Mouse (Mus musculus): ENCODE data around the gene Gm20662.

The Gm20662 gene

DNA sequence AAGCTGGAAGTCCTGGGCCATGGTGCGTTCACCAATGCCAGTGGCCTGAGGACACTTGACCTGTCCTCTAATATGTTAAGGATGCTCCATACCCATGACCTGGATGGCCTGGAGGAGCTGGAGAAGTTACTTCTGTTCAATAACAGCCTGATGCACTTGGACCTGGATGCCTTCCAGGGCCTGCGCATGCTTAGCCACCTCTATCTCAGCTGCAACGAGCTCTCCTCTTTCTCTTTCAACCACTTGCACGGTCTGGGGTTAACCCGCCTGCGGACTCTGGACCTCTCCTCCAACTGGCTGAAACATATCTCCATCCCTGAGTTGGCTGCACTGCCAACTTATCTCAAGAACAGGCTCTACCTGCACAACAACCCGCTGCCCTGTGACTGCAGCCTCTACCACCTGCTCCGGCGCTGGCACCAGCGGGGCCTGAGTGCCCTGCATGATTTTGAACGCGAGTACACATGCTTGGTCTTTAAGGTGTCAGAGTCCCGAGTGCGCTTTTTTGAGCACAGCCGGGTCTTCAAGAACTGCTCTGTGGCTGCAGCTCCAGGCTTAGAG is 57.6 kb downstream of the Gm20662 start:
- no peak for DNase-seq (ENCODE audit: low spot score in 2 of 2)

DNA sequence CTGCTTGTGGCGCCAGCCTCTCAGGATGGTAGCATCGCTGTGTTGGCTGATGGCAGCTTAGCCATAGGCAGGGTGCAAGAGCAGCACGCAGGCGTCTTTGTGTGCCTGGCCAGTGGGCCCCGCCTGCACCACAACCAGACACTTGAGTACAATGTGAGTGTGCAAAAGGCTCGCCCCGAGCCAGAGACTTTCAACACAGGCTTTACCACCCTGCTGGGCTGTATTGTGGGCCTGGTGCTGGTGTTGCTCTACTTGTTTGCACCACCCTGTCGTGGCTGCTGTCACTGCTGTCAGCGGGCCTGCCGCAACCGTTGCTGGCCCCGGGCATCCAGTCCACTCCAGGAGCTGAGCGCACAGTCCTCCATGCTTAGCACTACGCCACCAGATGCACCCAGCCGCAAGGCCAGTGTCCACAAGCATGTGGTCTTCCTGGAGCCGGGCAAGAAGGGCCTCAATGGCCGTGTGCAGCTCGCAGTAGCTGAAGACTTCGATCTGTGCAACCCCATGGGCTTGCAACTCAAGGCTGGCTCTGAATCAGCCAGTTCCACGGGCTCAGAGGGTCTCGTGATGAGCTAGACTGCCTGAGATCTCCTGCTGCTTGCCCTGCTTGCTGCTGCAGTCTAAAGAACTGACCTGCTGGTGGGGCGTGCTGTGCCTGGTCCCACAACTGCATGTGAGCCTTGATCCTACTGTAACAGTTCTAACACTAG is 58.3 kb downstream of the Gm20662 start:
- no peak for DNase-seq (ENCODE audit: low spot score in 2 of 2)

DNA sequence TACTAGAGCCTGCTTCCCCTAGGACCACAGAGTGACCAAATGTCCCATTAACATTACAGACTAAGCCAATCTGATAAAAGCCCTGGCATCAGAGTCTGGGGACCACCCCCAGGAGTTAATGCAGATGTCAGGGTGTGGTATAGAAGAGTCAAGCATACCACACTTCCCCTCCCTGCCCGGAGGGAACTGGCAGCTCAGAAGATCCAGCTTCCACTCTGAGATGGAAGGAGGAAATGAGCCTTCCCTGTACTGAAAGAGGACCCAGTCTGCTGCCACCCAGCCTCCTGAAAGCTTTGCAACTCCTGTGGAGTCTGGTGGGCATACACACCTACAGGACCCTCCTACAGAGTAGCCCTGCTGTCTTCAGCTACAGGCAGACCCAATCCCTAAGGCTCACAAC is 58.9 kb downstream of the Gm20662 start:
- no peak for DNase-seq (ENCODE audit: low spot score in 2 of 2)

DNA sequence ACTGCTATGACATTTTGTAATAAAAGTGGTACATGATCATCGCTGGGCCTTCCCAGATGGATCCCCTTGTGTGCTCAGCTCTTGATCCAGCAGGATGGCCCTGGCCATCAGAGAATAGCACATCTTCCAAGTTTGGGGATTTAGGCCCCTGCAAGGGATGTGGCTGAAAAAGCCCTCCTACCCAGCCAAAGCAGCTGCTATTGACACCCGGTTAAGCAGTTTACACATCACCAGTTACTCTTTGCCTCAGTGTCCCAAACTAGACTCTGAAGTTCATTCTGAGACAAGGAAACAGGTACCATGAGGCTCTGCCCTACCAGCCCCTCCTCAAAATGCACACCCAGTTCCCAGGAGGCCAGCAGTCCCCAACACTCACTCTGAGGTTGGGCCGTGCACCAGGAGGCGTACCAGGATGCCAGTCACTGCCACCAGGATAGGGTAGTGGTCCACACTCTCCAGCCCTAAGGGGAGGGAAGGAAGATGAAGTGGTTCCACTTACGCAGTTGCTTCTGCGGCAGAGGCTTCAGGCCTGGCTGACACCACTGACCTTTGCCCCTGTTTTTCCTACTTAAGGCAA is 59.6 kb downstream of the Gm20662 start:
- DNase-seq (ENCODE audit: low spot score in 2 of 2) = no peak

DNA sequence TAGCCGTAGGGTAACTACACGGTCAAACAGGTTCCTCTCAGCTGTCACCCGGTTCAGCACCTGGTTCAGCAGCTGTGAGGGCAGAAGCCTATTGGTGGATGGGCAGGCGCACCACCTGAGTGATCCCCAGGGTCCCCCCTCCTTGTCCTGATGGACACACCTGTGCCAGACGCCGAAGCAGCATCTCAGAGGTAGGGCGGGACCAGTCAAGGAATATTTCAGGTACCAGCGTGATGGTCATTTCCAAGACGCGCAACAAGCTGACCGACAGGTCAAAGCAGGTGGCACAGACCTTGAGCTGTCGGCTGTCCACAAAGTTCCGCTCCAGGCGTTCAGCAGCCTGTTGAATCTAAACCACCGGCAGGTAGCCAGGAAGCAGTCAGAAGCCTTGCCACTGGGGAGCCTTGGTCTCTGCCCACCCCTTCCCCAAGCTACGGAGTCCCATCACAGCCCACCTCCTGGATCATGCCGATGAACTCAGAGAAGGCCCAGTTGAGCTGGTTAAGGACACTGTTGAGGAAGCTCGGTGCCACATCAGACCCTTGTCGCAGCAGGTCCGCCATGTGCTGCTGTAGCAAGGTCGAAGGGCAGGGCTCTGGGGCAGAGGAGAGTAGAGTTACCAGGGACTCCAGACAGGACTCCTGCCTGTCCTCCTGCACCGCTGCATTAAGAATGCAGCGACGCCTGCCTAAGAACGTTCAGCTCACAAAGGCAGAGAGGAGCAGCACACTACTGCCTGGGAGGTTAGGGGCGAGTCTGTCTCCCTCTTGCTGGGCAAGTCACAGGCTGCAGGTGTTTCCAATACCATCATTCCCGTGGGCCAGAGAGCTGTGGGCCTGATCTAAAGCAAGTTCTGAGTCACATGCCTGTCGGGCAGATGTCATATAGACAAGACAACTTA is 60.5 kb downstream of the Gm20662 start:
- no peak for DNase-seq (ENCODE audit: low spot score in 2 of 2)

DNA sequence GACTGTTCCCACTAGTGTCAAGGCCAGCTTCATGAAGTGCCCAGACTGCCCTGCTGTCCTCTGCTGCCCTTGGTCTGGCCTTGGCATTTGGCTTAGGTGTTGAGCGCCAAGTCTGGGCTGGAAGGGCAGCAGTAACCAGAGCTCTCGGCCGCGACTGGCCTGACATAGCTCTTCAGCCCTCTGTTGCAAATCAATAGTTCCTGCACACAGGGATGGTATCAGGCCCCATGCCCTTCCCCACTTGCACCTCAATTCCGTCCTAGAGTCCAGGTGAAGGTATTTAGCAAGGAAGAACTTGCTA is 61.1 kb downstream of the Gm20662 start:
- DNase-seq (ENCODE audit: low spot score in 2 of 2) = no peak

DNA sequence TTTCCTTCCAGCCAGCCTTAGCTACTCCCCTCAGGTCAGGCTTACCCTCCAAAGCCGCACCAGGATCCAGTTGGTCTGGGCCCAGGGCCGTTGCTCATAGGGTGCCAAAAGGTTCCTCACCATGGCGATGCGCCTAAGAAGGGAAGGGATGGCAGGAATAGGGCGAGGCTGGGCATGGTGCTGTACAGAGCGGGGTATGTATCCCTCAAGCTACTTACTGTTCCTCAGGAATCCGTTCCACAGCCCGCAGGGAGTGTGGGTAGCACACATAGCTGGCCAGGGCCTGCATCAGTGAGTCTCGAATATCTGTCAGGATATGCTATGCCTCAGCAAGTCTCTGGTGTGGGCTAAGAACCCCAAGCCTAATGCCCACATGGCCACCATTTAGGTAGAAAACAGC is 62.1 kb downstream of the Gm20662 start:
- no peak for DNase-seq (ENCODE audit: low spot score in 2 of 2)

DNA sequence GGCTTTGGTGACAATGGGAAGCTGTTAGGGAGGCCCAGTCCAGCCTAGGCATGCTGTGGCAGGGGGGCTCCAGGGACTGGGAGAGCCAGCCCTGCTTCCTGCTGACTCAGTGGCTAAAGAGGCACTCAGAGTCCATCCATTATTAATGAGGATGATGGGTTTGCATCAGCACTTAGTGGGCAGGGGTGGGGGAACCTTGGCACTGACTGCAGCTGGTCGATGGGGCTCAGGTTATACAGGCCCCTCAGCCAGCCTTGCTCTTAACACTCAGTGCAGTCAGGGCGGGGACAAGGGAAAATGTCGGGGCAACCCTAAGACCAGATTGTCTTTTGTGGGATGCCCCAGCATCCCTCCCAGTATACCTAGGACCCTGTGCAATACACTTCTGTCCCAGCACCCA is 66.0 kb downstream of the Gm20662 start:
- no peak for DNase-seq (ENCODE audit: low spot score in 2 of 2)

DNA sequence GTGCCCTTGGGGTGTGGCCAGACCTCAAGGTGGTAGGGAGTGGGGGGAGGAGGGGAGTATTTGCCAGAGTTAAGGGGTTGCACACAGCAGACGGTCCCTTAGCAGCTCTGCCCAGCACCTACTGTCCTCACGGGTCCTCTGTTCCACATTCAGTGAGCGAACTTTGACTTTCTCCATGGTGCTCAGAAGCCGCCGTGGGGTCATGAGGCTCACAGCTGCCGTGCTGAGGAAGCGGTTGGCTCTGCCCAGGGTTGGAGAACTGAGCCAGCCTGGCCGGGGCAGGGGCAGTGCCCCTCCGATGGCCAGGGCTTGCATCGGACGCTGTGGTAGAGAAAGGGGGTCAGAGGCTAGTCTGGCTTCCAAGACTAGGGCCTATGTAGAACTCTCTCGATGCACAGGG is 67.2 kb downstream of the Gm20662 start:
- no peak for DNase-seq (ENCODE audit: low spot score in 2 of 2)

DNA sequence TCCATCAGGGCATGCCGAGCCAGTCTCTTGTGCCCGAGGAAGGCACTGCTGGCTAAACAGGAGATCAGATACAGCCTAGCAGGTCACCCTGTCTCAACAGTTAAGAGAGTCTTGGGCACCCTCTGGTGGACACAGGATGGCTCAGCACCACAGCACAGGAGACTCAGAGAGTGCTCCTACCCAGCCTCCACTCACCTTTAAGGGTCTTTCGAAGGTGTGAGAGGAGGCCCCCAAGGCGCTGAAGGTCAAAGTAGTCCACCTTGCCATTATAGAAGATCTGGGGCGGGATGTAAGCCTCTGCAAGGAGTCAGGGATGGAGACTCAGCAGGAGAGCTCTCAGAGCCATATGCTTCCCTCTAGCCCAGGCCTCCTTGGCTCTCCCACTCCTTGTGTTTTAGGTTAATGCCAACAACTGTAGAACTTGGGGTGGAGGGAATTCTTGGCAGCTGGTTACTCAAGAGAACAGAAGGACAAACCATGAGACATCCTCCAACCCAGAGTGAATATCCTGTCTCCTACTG is 69.4 kb downstream of the Gm20662 start:
- DNase-seq (ENCODE audit: low spot score in 2 of 2) = peak in 1 of 2 experiments; percentile 48

DNA sequence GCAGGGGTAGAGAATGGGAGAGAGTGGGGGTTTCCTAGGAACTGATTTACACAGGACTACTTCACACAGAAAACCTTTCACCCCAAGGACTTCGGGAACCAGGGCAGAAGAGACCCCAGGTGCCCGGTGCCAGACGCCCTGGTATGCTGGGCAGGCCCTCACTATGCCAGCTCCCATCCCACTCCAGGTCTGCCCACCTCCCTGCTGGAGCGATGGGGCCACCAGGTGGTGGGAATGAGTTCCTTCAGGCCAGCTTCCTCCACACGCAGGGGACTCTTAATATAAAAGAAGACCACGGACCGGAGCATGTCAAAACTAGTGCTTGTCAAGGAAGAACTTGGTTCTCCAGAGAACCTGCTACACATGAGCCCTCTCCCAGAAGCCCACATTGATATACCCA is 71.0 kb downstream of the Gm20662 start:
- no peak for DNase-seq (ENCODE audit: low spot score in 2 of 2)

DNA sequence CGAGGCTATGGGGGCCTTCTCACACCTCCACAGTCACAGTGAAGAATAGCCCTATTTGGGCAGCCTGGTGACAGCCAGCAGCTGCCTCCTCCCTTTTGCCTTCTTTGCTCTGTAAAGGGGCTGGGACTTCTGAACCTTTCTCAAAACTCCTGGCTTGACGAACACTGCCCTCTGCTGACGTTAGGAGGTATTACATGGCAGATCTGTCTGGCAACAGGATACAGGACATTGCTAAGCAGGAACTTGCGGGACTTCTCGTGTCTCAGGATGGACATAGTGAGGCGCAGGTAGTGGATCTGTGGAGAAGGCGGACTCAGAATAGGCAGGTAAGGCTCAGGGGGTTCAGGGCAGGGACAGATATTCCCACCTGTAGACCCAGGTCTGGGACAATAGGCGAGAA is 71.8 kb downstream of the Gm20662 start:
- peak; percentile 71 to 78 for DNase-seq (ENCODE audit: low spot score in 2 of 2)

DNA sequence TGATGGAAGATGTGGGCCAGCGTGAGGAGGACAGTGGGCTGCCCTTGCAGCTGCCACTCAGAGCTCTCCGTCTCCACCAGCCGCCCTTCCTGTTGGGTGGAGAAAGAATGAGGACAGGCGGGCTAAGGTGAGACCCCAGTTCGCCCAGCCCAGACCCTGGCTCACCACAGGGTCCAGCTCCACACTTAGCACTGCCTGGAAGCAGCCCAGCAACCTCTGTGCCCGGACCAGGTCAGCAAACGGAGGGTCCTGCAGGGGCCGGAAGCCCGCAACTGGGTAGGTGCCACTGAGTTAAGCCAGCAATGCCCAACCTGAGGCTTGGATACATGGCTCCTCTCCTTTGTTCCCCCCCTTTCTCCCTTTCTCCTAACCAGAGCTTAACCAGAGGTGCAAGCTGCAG is 72.9 kb downstream of the Gm20662 start:
- DNase-seq (ENCODE audit: low spot score in 2 of 2) = no peak

DNA sequence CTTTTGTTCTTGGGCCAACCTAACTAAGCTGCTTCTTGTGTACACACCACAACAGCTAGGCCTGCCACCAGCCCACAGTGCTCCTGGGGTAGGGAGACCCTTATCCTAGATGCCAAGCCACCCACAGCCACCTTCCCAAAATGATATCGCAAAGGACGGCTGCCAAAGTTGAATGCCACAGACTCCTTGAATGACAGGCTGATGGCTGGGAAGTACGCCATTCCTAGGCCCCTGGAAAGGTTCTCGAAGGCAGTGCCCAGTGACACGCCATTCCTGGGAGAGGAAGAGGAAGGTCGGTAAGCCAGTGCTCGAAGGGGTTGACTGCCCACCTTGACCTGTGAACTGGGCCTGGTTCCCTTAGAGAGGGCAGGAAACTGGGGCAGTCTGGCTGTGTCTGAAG is 73.4 kb downstream of the Gm20662 start:
- DNase-seq (ENCODE audit: low spot score in 2 of 2) = no peak

DNA sequence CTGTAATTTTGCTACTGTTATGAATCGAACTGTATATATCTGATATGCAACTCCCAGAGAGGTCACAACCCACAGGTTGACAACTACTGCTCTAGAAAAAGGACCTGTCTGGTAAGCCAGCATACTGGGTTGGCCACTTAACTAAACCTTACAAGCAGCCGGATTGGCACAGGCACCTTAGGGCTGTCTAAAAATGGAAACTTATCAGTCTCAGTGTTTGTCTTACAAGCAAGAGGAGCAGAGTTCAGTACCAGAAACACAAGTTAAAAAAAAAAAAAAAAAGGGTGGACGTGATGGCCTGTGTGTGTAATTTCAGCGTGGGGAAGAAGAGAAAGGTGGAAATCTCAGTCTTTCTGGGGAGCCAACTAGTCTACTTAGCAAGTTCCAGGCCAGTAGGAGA is 75.7 kb downstream of the Gm20662 start:
- DNase-seq (ENCODE audit: low spot score in 2 of 2) = no peak

DNA sequence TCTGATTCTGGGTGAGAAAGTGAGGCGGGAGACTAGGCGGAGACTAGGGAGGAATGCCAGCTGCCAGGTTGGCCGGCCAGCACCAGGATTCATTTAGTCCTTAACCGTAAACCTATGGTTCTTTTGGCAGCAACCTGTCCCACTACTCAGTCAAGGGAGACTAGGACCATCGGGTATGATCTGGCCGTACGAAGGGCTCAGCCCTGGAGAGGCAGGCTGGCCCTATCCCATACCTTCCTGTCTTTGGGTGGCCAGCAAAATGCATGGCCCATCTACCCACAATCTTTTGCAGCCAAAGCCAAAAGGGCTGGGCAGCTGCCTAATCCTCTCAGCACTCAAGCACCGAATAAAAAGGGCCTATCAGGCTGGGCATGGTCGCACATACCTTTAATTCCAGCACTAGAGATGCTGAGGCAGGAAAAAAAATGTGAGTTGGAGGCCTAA is 76.4 kb downstream of the Gm20662 start:
- no peak for DNase-seq (ENCODE audit: low spot score in 2 of 2)

DNA sequence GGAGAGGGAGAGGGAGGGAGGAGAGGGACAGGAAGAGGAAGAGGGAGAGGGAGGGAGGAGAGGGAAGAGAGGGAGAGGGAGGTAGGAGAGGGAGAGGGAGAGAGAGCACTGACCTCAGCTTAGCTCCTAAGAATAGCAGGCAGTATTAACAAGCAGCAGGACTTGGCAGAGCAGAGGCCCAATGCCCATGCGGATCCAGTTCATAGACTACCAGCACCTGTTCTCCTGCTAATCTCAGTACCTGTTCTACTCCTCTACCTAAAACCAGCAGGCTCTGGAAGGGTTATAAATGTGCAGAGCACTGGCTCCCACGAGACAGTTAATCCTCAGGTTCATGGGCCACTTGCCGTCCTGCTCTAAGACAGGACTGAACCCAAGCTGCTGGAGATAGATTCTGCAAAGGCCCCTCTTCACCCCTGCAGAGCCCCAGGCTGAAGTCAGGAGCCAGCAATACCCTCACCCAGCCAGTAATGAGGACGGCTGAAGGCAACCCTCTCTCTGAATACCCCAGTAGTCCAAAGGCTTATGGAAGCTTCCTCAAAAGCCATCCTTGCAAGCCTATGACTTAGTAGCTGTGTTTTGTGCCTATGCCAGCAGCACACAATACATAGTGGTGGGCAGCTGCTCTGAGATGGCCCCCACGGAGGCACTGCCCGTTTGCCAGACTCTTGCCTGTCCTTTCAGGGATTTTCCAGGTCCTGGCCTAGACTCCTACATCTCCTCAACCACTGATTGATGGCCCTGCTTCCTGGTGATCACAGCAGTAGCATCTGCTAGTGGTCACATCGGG is 77.2 kb downstream of the Gm20662 start:
- no peak for DNase-seq (ENCODE audit: low spot score in 2 of 2)

DNA sequence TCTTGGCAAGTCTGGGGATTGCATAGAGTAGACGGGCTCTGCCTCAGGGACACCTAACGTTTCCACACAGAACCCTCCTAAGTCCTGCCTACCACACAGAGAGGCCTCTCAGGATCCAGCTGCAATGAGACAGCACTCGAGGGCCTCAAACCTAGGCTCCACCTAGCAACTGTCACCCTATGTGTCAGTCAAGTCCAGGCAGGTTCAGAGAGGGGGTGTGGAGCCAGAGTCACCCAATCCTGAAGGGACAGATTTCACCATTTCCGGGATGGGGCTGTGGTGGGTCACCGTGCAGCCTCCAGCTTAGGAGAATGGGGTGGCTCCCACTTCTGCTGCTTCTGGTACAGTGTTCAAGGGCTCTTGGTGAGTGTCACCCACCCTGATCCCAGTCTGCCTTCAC is 84.0 kb downstream of the Gm20662 start, which contains the start of gene Mst1:
TSS of gene Mst1 (plus strand) at position 269 of the 400 bp plus-strand sequence.
- DNase-seq (ENCODE audit: low spot score in 2 of 2) = no peak

DNA sequence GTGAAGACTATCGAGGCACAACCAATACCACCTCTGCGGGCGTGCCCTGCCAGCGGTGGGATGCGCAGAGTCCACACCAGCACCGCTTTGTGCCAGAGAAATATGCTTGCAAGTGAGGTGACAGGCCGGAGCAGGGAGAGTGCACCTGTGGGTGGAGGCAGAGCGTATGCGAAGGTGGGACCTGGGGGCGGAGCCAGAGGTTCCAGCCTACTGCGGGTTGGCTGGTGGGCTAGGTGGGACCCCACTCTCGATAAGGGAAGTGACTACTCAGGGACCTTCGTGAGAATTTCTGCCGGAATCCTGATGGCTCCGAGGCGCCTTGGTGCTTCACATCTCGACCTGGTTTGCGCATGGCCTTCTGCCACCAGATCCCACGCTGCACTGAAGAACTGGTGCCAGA is 86.4 kb downstream of the Gm20662 start:
- DNase-seq (ENCODE audit: low spot score in 2 of 2) = no peak

DNA sequence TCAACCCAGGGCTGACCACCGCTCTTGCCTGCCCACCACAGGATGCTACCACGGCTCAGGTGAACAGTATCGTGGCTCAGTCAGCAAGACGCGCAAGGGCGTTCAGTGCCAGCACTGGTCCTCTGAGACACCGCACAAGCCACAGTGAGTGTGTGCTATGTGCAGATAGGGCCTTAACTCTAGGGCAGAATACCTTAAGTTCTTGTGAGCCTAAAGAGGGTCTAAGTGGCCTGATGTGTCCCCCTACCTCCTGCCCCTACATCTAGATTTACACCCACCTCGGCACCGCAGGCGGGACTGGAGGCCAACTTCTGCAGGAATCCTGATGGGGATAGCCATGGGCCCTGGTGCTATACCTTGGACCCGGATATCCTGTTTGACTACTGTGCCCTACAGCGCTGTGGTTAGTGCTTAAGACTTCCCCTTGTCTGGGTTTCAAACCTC is 86.9 kb downstream of the Gm20662 start, which contains the start of gene Rnf123:
TSS of gene Rnf123 (minus strand) at position 359 of the 444 bp plus-strand sequence.
- peak in 1 of 2 experiments; percentile 40 for DNase-seq (ENCODE audit: low spot score in 2 of 2)

DNA sequence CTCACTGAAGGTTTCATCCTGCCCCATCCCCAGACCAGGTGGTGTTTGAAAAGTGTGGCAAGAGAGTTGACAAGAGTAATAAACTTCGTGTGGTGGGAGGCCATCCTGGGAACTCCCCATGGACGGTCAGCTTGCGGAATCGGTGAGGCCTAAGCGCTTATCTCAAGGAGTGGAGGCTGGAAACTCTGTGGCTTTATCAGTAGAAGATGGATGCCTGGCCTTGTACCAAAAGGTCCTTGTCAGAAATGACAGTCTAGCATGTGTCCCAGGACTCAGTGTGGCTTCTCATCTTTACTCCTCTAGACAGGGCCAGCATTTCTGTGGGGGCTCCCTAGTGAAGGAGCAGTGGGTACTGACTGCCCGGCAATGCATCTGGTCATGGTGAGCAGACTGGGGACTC is 87.4 kb downstream of the Gm20662 start:
- no peak for DNase-seq (ENCODE audit: low spot score in 2 of 2)

All from natural killer cell, adult 2 months (primary cell).